Mouse (Mus musculus) CH12F3 (cell line): ENCODE data around the gene Olfr376.

Experiments used
- in situ Hi-C: fragments of 300-500 bp; cut with MboI; formaldehyde crosslinking; loops from 2 replicates; pipeline ENCODE4 v1.14.3; 2020; ENCODE audit warnings: low sequenced_read_pairs

Olfr376 gene

DNA sequence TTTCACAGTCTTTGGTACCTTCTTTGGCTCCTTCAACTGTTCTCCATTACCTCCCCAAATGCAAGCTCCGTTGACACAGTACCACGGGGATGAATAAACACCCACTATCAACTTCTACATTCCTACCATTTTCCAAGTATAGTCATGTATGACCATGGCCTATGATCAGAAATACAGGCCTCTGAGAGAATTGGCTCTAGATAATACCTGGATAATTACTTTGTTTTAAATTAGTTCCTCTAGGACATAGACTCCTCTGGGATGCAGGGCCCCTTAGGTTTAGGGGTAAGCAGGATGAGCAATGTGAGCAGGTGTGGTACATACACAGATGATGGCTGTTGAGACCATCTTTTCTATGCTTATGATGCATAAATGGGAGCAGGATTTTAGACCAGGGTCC, at the start of gene Olfr376:
Gene Olfr376 (plus strand): TSS at position 301 of the 400 bp plus-strand sequence.
- in situ Hi-C loops, result no loop called here

- in situ Hi-C loops, result no loop called here
Measured at GRCm38 (mm10) chr11:73323906-73324830, 46.9 kb upstream of the Olfr376 start.

DNA sequence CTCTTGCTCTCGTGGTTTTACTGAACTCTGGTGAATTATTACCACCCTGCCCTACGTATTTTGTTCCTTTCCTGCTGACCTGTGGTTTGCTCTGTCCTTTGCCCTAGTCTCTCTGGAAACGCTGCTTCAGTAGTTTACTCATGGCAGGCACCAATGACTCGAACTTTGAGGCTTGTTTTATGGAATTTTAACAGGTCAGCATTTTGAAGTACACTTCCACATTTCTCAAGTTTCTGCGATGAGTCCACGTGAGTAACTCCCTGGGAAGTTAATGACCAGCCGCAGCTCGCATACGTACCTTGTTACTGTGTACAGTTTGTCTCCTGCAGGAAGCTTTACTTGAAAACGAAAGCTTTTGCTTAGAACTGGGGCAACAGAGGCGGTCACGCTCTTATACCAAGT, 44.6 kb upstream of the Olfr376 start:
- in situ Hi-C loops, result no loop called here

- in situ Hi-C loops, result no loop called here
Measured at GRCm38 (mm10) chr11:73327361-73327760, 43.7 kb upstream of the Olfr376 start.

GRCm38 (mm10) chr11:73329442-73329841, 41.6 kb upstream of the Olfr376 start, which contains the start of the genes Aspa, Gm49340 and Spata22:
Gene Aspa, minus strand, starts transcription at chr11:73329596.
Gene Gm49340, plus strand, starts transcription at chr11:73329741.
Gene Spata22, plus strand, starts transcription at chr11:73329741.
- in situ Hi-C loops, result no loop called here

GRCm38 (mm10) chr11:73333357-73333756, 37.7 kb upstream of the Olfr376 start:
- in situ Hi-C loops, result no loop called here

- in situ Hi-C loops, result no loop called here
Measured at GRCm38 (mm10) chr11:73336919-73337318, 34.1 kb upstream of the Olfr376 start.

DNA sequence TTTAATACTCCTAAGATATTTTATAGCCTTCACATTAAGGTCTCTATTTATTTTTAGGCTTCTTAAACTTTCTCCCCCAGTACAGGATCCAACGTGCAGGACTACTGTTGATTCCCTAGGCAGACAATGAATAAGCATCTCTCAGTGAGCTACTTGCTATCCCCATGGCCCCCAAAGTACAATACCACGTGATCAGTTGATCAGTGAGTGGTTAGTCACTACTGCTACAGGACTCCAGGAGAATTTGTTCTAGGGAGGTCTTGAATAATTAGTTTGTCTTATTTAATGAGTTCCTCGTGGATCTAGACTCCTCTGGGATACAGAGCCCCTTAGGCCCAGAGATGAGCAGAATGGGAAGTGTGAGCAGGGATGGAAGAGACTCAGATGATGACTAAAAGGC, 20.6 kb upstream of the Olfr376 start, which contains the start of gene Olfr20:
Gene Olfr20 (plus strand): TSS at position 301 of the 400 bp plus-strand sequence.
- in situ Hi-C loops, result no loop called here

DNA sequence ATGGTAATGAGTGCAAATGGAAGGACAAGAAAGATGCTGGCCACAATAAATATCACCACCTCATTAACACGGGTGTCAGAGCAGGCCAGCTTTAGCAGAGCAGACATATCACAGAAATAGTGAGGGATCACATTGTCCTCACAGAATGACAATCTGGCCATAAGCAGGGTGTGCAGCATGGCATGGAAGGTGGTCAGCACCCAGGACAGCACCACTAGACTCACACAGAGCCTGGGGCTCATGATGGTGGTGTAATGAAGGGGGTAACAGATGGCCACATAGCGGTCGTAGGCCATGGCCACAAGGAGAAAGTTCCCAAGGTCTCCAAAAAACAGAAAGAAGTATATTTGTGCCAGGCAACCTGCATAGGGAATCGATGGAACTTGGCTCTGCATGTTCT, 24.3 kb downstream of the Olfr376 start:
- in situ Hi-C loops, result no loop called here

- in situ Hi-C loops, result no loop called here
Measured at GRCm38 (mm10) chr11:73399514-73399913, 28.5 kb downstream of the Olfr376 start, which contains the start of gene Olfr1. Gene Olfr1, minus strand, starts transcription at chr11:73399614.
